Mouse (Mus musculus) forebrain, embryonic 11.5 days (tissue): ENCODE data around the gene Prpf6. TPM values are rescaled to one million over a fixed set of nuclear protein-coding genes. Genes with fewer than 3 reads are reported as not detected.
A peak's percentile ranks its signal among the peaks of the same experiment; 100 is the strongest.

ENCODE experiments used
- ATAC-seq: fragments of 200-750 bp; cut with Nextera tagmentation; replicated peaks from 2 replicates; pipeline ENCODE4 v1.8.0; 2017; ENCODE audit warnings: moderate TSS enrichment; ENCODE audit not compliant: low FRiP score
- DNase-seq: peaks from one replicate; pipeline ENCODE4 v3.0.0-alpha.2; 2017; ENCODE audit warnings: low spot score
- H3K27ac ChIP-seq: fragments of 300-500 bp; sonication (generic); 2 replicates; pipeline ENCODE4 v1.5.1; 2014; ENCODE audit warnings: low read depth, low read length
- H3K27me3 ChIP-seq: fragments of 300-500 bp; sonication (generic); 2 replicates; pipeline ENCODE4 v1.6.1; 2014; ENCODE audit warnings: mild to moderate bottlenecking, low read length, mixed read lengths; ENCODE audit not compliant: control insufficient read depth, insufficient read depth
- H3K36me3 ChIP-seq: fragments of 300-500 bp; sonication (generic); 2 replicates; pipeline ENCODE4 v1.6.1; 2014; ENCODE audit warnings: mild to moderate bottlenecking, low read length, moderate library complexity, mixed read lengths; ENCODE audit not compliant: control insufficient read depth, insufficient read depth
- H3K4me1 ChIP-seq: fragments of 300-500 bp; sonication (generic); replicated peaks from 2 replicates; pipeline ENCODE4 v1.6.1; 2014; ENCODE audit warnings: low read length, mixed read lengths; ENCODE audit not compliant: control insufficient read depth, insufficient read depth
- H3K4me2 ChIP-seq: fragments of 300-500 bp; sonication (generic); 2 replicates; pipeline ENCODE4 v1.6.1; 2014; ENCODE audit warnings: low read depth, mild to moderate bottlenecking, low read length, moderate library complexity, mixed read lengths; ENCODE audit not compliant: severe bottlenecking
- H3K4me3 ChIP-seq: fragments of 300-500 bp; sonication (generic); 2 replicates; pipeline ENCODE4 v1.5.1; 2014; ENCODE audit warnings: low read depth, low read length
- H3K9ac ChIP-seq: fragments of 300-500 bp; sonication (generic); 2 replicates; pipeline ENCODE4 v1.6.1; 2014; ENCODE audit warnings: low read length
- H3K9me3 ChIP-seq: fragments of 300-500 bp; sonication (generic); 2 replicates; pipeline ENCODE4 v1.6.1; 2016; ENCODE audit warnings: low read length, mixed read lengths; ENCODE audit not compliant: control insufficient read depth
- WGBS: fragments of 180-500 bp; shearing (Covaris S2); extraction: QIAGEN DNeasy Blood & Tissue Kit; methylation state at CpG from one replicate; pipeline ENCODE4 v1.1.7; 2014; 5-methylcytosine and 5-hydroxymethylcytosine counted together
- polyA plus RNA-seq: library from polyadenylated mRNA; unstranded; fragments of >200 nt; fragmentation: Nextera tagmentation; extraction: Ambion mirVana; gene quantifications from 2 replicates; pipeline ENCODE4 v1.2.1, GENCODE M21; 2014

Prpf6 gene
- polyA plus RNA-seq, 1 experiment from 2014 or later = 76.5 TPM

DNA sequence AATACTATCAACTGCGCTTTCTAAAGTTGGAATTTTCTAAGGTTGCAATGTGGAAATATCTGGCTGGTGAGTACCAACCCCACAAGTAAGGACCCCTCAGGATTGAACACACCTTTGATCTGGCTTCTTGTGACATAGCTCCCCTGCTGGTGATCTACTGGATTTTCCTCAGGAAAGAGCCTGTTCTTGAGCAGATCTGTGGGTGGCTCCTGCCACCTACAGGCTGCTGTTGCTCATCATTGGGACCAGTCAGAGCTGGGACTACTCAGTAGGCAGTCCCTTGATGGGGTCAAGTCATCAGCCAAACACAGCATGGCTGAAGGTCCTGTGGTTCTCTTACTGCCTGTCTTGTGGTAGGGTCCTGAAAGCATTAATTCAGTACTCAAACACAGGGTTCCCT lies 87.1 kb downstream of the Prpf6 start:
- peaks cover 13% of the 10 kb centered on the region; the same call in 1 of the 2 replicates for H3K4me1 ChIP-seq
- H3K27ac ChIP-seq = no peak overlapping the region
- DNase-seq (peak; percentile 71), ATAC-seq (peak; percentile 48; the same call in 1 of the 2 replicates)
- no peaks in the 10 kb centered on the region for H3K27me3 ChIP-seq
- WGBS = 41% methylated on average over 1 of the region's 1 CpGs
- no peaks in the 10 kb centered on the region for H3K36me3 ChIP-seq
- H3K9ac ChIP-seq = no peak overlapping the region
- no peak overlapping the region for H3K4me3 ChIP-seq
- no peaks in the 10 kb centered on the region for H3K9me3 ChIP-seq
- H3K4me2 ChIP-seq = no peak overlapping the region

DNA sequence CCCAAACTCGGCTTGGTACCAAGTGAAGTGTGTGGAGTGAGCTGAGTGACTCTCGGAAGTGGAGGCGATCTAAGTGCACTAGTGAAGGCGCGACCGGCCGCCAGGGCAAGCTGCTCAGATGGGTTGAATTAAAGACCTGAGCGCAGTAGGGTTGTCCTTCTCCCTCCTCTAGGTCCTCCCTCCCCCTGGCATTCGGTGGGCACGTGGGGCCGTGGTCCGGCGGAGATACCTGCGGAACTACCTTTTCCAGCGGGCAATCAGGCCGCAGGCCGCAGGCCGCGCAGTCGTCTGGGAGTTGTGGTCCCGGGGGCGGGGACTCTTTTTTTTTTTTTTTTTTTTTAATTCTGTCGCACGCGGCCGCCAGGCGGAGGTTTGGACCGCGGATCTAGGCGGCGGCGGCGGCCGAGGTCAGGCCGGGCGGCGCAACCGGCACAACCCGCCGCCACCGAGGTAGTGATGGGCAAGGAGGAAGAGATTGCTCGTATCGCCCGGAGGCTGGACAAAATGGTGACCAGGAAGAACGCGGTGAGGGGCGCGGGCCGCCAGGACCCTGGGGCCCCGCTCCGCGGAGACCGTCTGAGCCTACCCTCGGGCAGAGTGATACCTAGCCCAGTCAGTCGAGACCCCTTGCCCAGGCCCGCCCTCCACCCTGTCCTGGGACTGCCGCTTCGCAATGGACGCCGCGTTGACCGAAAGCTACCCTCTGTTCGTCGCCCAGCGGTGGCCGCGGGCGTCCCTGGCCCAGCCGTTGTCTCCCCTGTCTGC lies 88.5 kb downstream of the Prpf6 start, which contains the start of gene Tcea2:
Gene Tcea2, plus strand, starts transcription at position 360 of the 765 bp plus-strand sequence.
- H3K4me3 ChIP-seq = peak within 1 kb of the TSS; percentile 59
- H3K36me3 ChIP-seq = no peaks in the 10 kb centered on the region
- ATAC-seq (peak; percentile 75), DNase-seq (peak; percentile 82)
- H3K9me3 ChIP-seq = no peaks in the 10 kb centered on the region
- under 1% methylated on average over 65 of the region's 69 CpGs for whole genome bisulfite sequencing
- no peaks in the 10 kb centered on the region for H3K27me3 ChIP-seq
- H3K4me1 ChIP-seq = peaks cover 13% of the 10 kb centered on the region; the same call in 1 of the 2 replicates
- H3K9ac ChIP-seq = peak within 1 kb of the TSS; percentile 88
- peak within 1 kb of the TSS; percentile 96 for H3K4me2 ChIP-seq
- no peak within 1 kb of the TSS; the same call in 1 of the 2 replicates for H3K27ac ChIP-seq

DNA sequence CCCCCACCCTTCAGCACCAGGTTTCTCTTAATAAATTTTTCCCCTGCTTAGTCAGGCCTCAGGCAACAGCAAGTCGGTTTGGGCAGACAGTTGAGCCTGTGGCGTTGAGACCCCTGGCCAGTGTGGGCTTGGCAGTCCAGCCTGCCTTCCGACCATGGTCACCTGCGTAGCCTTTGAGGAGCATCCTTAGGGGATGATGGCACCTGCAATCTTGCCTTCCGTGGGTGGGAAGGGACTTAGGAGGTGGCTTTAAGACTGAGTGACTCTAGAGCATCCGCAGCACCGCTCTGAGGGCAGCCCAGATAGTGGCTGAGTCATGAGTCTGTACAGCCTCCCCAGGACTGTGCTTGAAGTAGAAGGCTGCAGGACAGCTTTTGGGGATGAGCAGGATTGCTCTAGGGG lies 89.0 kb downstream of the Prpf6 start:
- H3K4me2 ChIP-seq = peak overlapping the region; percentile 96
- no peak overlapping the region for H3K27ac ChIP-seq
- H3K4me3 ChIP-seq = peak overlapping the region; percentile 59
- DNase-seq = no peak
- ATAC-seq = peak; percentile 14
- WGBS = 17% methylated on average over 7 of the region's 7 CpGs
- no peaks in the 10 kb centered on the region for H3K9me3 ChIP-seq
- H3K36me3 ChIP-seq = no peaks in the 10 kb centered on the region
- H3K9ac ChIP-seq = peak overlapping the region; percentile 88
- H3K27me3 ChIP-seq = no peaks in the 10 kb centered on the region
- H3K4me1 ChIP-seq = peaks cover 9% of the 10 kb centered on the region; the same call in 1 of the 2 replicates

DNA sequence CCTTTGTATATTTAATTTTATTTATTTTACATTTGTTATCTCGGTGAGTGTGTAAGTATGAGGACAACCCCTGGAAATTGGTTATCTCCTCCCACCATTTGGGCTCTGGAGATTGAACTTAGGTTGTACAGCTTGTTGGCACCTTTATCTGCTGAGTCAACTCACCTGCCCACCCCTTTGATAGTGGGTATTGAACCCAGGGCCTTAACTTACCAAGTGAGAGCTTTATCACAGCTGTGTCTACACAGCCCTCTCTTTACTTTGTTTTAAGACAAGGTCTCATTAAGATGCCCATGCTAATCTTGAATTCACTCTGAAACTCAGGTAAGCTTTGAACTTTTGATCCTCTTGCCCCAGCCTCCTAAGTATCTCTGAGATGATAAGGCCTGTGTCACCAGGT lies 90.3 kb downstream of the Prpf6 start:
- no peaks in the 10 kb centered on the region for H3K27me3 ChIP-seq
- 85% methylated on average over 1 of the region's 1 CpGs for WGBS
- no peaks in the 10 kb centered on the region; the same call in 1 of the 2 replicates for H3K36me3 ChIP-seq
- H3K9me3 ChIP-seq = no peaks in the 10 kb centered on the region
- ATAC-seq (no peak), DNase-seq (peak; percentile 22)
- no peak overlapping the region for H3K27ac ChIP-seq
- no peak overlapping the region for H3K9ac ChIP-seq
- H3K4me1 ChIP-seq = peaks cover 9% of the 10 kb centered on the region; the same call in 1 of the 2 replicates
- no peak overlapping the region for H3K4me2 ChIP-seq
- no peak overlapping the region for H3K4me3 ChIP-seq

DNA sequence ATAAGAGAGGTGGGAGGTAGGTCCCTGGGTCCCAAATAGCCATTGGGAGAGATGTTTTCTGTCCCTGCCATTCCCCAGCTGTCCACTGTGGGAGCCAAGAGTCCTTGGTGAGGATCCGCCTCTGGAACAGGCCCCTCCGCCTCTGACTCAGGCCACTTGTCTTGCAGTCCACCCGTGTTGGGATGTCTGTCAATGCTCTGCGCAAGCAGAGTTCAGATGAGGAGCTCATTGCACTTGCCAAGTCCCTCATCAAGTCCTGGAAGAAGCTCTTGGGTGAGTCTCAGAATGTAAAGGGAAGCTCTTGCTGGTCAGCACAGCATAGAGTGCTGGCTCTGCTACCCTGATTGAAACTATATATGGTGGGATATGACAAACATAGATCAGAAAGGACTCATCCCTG lies 91.7 kb downstream of the Prpf6 start:
- Histone ChIP-seq H3K4me2 (no peak overlapping the region), H3K36me3 (no peaks in the 10 kb centered on the region; the same call in 1 of the 2 replicates), H3K9ac (no peak overlapping the region), H3K4me1 (peaks cover 9% of the 10 kb centered on the region; the same call in 1 of the 2 replicates), H3K27me3 (no peaks in the 10 kb centered on the region), H3K4me3 (no peak overlapping the region), H3K27ac (no peak overlapping the region), H3K9me3 (no peaks in the 10 kb centered on the region)
- ATAC-seq (no peak), DNase-seq (peak; percentile 46)
- 69% methylated on average over 4 of the region's 4 CpGs for WGBS

DNA sequence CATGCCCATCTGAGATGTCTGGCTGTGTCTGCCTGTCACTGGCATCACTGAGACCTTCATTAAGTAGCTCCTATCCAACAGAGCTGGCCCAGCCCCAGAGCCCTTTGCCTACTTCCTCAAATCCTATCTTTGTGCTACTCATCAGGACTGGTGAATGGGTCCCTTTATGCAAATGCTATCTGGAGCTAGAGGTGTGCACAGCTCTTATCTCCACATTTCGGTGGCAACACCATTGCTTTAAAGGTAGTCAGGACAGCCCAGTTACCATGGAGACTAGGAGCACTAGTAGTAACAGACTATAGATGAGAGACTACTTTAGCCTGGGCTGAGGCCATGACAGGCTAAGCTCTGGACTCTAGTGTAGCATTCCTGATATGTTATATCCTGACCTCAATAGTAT lies 93.0 kb downstream of the Prpf6 start:
- Histone ChIP-seq H3K4me1 (peaks cover 6% of the 10 kb centered on the region; the same call in 1 of the 2 replicates), H3K27me3 (no peaks in the 10 kb centered on the region), H3K4me3 (no peak overlapping the region), H3K36me3 (no peaks in the 10 kb centered on the region; the same call in 1 of the 2 replicates), H3K27ac (no peak overlapping the region), H3K9ac (no peak overlapping the region), H3K9me3 (no peaks in the 10 kb centered on the region), H3K4me2 (no peak overlapping the region)
- 84% methylated on average over 1 of the region's 1 CpGs for WGBS
- ATAC-seq = no peak
- DNase-seq = no peak

DNA sequence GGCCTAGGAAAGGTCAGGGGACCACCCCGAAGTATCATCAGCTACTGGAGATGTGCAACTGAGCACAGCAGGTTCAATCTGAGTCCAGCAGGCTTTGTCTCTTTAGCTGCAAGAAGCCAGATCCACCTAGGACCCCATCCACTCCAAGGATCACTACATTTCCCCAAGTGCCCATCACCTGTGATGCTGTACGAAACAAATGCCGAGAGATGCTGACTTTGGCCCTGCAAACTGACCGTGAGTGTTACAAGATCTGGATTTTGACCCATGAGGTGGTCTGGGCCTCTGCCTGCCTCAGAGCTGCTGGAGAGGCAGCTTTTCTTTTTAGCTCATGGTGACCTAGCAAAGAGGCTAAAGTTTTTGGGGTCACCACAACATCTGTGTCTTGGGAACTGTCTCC lies 94.0 kb downstream of the Prpf6 start:
- no peaks in the 10 kb centered on the region for H3K27me3 ChIP-seq
- DNase-seq (no peak), ATAC-seq (no peak)
- H3K9ac ChIP-seq = no peak overlapping the region
- no peak overlapping the region for H3K27ac ChIP-seq
- no peaks in the 10 kb centered on the region; the same call in 1 of the 2 replicates for H3K36me3 ChIP-seq
- H3K9me3 ChIP-seq = no peaks in the 10 kb centered on the region
- peaks cover 3% of the 10 kb centered on the region; the same call in 1 of the 2 replicates for H3K4me1 ChIP-seq
- H3K4me2 ChIP-seq = no peak overlapping the region
- 94% methylated on average over 4 of the region's 4 CpGs for WGBS
- H3K4me3 ChIP-seq = no peak overlapping the region

DNA sequence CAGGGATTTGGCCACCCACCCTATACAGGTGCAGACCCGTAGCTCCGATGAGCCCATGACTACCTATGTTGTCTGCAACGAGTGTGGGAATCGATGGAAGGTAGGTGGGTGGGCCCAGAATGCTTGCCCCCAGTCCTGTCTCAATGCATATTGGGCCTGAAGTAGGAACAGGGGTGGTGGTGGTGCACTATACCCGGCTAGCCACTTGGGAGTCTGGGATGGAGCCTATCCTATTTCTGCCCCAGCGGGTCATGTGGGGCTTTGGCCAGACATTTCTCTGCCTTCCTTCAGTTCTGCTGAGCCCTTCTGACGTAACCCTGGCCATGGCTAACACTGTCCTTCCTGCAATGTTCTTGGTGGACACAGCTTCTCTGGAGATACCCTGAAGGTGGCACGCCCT lies 95.9 kb downstream of the Prpf6 start:
- no peak for ATAC-seq
- no peaks in the 10 kb centered on the region; the same call in 1 of the 2 replicates for H3K4me1 ChIP-seq
- WGBS = 96% methylated on average over 8 of the region's 8 CpGs
- H3K9me3 ChIP-seq = no peaks in the 10 kb centered on the region
- no peak overlapping the region for H3K4me3 ChIP-seq
- no peaks in the 10 kb centered on the region for H3K27me3 ChIP-seq
- no peaks in the 10 kb centered on the region; the same call in 1 of the 2 replicates for H3K36me3 ChIP-seq
- DNase-seq = no peak
- H3K4me2 ChIP-seq = no peak overlapping the region
- no peak overlapping the region for H3K27ac ChIP-seq
- H3K9ac ChIP-seq = no peak overlapping the region
